Mouse (Mus musculus) G1E (cell line): ENCODE measurements around the gene Zdbf2. TPM values are rescaled to one million over a fixed set of nuclear protein-coding genes. Genes with fewer than 3 reads are reported as not detected.

Source experiments
- ATAC-seq: 2 replicates; pipeline ENCODE4 v1.8.0; 2016; ENCODE audit warnings: mild to moderate bottlenecking; ENCODE audit not compliant: insufficient number of reproducible peaks, poor library complexity, low FRiP score, severe bottlenecking; ENCODE audit errors: extremely low read depth
- DNase-seq: peaks from one replicate; pipeline ENCODE4 v3.0.0; 2012; ENCODE audit warnings: low spot score
- H3K27me3 ChIP-seq: 2 replicates; pipeline ENCODE4 v1.6.1; 2012; ENCODE audit warnings: mild to moderate bottlenecking, low read length, inconsistent platforms; ENCODE audit not compliant: insufficient read depth
- H3K36me3 ChIP-seq: replicated peaks from 2 replicates; pipeline ENCODE3; 2012; ENCODE audit warnings: mild to moderate bottlenecking, inconsistent platforms
- H3K4me1 ChIP-seq: 2 replicates; pipeline ENCODE4 v1.6.1; 2012; ENCODE audit warnings: low read depth, low read length, inconsistent platforms, mixed read lengths; ENCODE audit not compliant: insufficient read depth
- H3K4me3 ChIP-seq: 2 replicates; pipeline ENCODE4 v1.5.1; 2012; ENCODE audit warnings: low read depth, mild to moderate bottlenecking, inconsistent platforms, low read length, moderate library complexity, mixed read lengths
- H3K9me3 ChIP-seq: replicated peaks from 2 replicates; pipeline ENCODE4 v1.6.1; 2012; ENCODE audit warnings: inconsistent platforms
- CTCF ChIP-seq: IDR thresholded peaks from 2 replicates; pipeline ENCODE4 v1.5.1; 2012; ENCODE audit warnings: low read depth, low read length, inconsistent platforms, mixed read lengths
- GATA1 ChIP-seq: IDR thresholded peaks from 2 replicates; pipeline ENCODE4 v1.6.1; 2012; ENCODE audit warnings: borderline replicate concordance, low read length, inconsistent platforms, mixed read lengths
- GATA2 ChIP-seq: IDR thresholded peaks from 2 replicates; pipeline ENCODE4 v1.6.1; 2012; ENCODE audit warnings: low read depth, low read length, inconsistent platforms, borderline replicate concordance
- POLR2AphosphoS5 ChIP-seq: IDR thresholded peaks from 2 replicates; pipeline ENCODE4 v1.6.1; 2012; ENCODE audit warnings: low read depth, low read length, inconsistent platforms; ENCODE audit not compliant: insufficient replicate concordance
- TAL1 ChIP-seq: conservative IDR thresholded peaks from 2 replicates; pipeline ENCODE4 v1.6.1; 2012; ENCODE audit warnings: low read depth, low read length, inconsistent platforms, mixed read lengths
- polyA plus RNA-seq: library from polyadenylated mRNA; stranded (reverse); fragments of >175 nt; gene quantifications from 2 replicates; pipeline ENCODE4 v1.2.3, GENCODE M21; 2012
- total RNA-seq, 2 experiments: library from RNA; stranded (forward) in 1 of 2; stranded (reverse) in 1 of 2; fragments of 200-1000 nt in 1 of 2; fragments of >200 nt in 1 of 2; fragmentation: Nextera tagmentation in 1 of 2; gene quantifications; 2 replicates each; pipeline ENCODE4 v1.2.3; 2014 to 2017

The Zdbf2 gene
- total RNA-seq (2014; fragmentation: Nextera tagmentation), result not detected in 2 replicates
- 0.06 and 0.11 TPM in 2 replicates for total RNA-seq (2017)
- polyA plus RNA-seq, result not detected in 2 replicates

- no peak for ATAC-seq
Observed at GRCm38 (mm10) chr1:63272741-63273338, at the start of gene Zdbf2. Gene Zdbf2, plus strand, starts transcription at chr1:63273265.

GRCm38 (mm10) chr1:63225009-63225408 lies 48.1 kb upstream of the Zdbf2 start:
- ATAC-seq, result peak; percentile 96
- peak; percentile 47 for DNase-seq
- Histone ChIP-seq H3K36me3 (no peaks in the 10 kb centered on the region), H3K9me3 (no peaks in the 10 kb centered on the region), H3K4me3 (no peak overlapping the region), H3K27me3 (peaks cover 17% of the 10 kb centered on the region), H3K4me1 (peaks cover 31% of the 10 kb centered on the region)
- TF ChIP-seq TAL1 (peak; percentile 86), CTCF (no peak), GATA1 (no peak), POLR2AphosphoS5 (no peak), GATA2 (no peak)

More at GRCm38 (mm10) chr1:63272741-63273338, at the start of gene Zdbf2:
- Histone ChIP-seq H3K36me3 (no peaks in the 10 kb centered on the region), H3K9me3 (peaks cover 10% of the 10 kb centered on the region), H3K27me3 (no peaks in the 10 kb centered on the region), H3K4me1 (no peaks in the 10 kb centered on the region), H3K4me3 (no peak within 1 kb of the TSS)
- no peak for TF ChIP-seq TAL1
- no peak for TF ChIP-seq CTCF
- TF ChIP-seq GATA1, result no peak
- no peak for TF ChIP-seq GATA2
- TF ChIP-seq POLR2AphosphoS5, result no peak
- DNase-seq, result no peak

DNA sequence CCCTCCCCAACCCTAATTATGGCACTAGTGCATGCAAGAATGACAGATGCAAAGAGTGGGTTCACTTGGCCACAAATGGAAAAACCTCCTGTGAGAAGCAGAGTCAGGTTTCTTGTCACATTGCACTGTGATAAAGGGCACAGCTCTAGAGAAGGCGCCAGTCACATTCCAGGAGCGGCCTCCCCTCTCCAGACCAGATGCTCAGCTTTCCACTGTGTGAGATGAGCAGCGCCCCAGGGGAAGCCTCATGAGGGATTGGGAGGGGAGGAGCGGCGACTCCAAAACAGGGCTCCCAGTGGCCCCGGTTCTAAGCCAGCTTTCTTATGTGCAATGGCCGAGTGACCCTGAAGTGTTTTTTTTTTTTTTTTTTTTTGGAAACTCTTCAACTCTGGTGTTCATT lies 47.2 kb upstream of the Zdbf2 start:
- Histone ChIP-seq H3K36me3 (no peaks in the 10 kb centered on the region), H3K4me1 (peaks cover 31% of the 10 kb centered on the region), H3K27me3 (peaks cover 17% of the 10 kb centered on the region), H3K4me3 (no peak overlapping the region), H3K9me3 (no peaks in the 10 kb centered on the region)
- ATAC-seq (no peak), DNase-seq (no peak)
- TF ChIP-seq POLR2AphosphoS5 (no peak), CTCF (no peak), GATA1 (no peak), GATA2 (no peak), TAL1 (no peak)

- peaks cover 25% of the 10 kb centered on the region for H3K4me1 ChIP-seq
- no peak for TF ChIP-seq POLR2AphosphoS5
- no peak for TF ChIP-seq GATA2
- TF ChIP-seq GATA1, result no peak
- TF ChIP-seq CTCF, result no peak
- TF ChIP-seq TAL1, result no peak
- no peaks in the 10 kb centered on the region for H3K9me3 ChIP-seq
- no peaks in the 10 kb centered on the region for H3K36me3 ChIP-seq
- no peak overlapping the region for H3K4me3 ChIP-seq
- H3K27me3 ChIP-seq, result peaks cover 13% of the 10 kb centered on the region
- DNase-seq (no peak), ATAC-seq (no peak)
Observed at GRCm38 (mm10) chr1:63227241-63227640, 45.8 kb upstream of the Zdbf2 start.

GRCm38 (mm10) chr1:63237371-63237770 lies 35.7 kb upstream of the Zdbf2 start:
- TF ChIP-seq POLR2AphosphoS5 (no peak), GATA2 (no peak), TAL1 (no peak), GATA1 (no peak), CTCF (no peak)
- H3K4me3 ChIP-seq, result no peak overlapping the region
- H3K36me3 ChIP-seq, result no peaks in the 10 kb centered on the region
- H3K9me3 ChIP-seq, result no peaks in the 10 kb centered on the region
- DNase-seq (no peak), ATAC-seq (no peak)
- no peaks in the 10 kb centered on the region for H3K4me1 ChIP-seq
- peaks cover 28% of the 10 kb centered on the region for H3K27me3 ChIP-seq

GRCm38 (mm10) chr1:63239305-63239704 lies 33.8 kb upstream of the Zdbf2 start:
- no peaks in the 10 kb centered on the region for H3K9me3 ChIP-seq
- H3K4me3 ChIP-seq, result no peak overlapping the region
- ATAC-seq (no peak), DNase-seq (no peak)
- peaks cover 37% of the 10 kb centered on the region for H3K27me3 ChIP-seq
- no peaks in the 10 kb centered on the region for H3K36me3 ChIP-seq
- TF ChIP-seq CTCF (no peak), GATA1 (no peak), TAL1 (no peak)
- no peaks in the 10 kb centered on the region for H3K4me1 ChIP-seq
